Mouse (Mus musculus): ENCODE measurements around the gene Fem1a. TPM values are rescaled to one million over a fixed set of nuclear protein-coding genes. Genes with fewer than 3 reads are reported as not detected.

Gene Fem1a
- polyA plus RNA-seq, 1 experiment: 10.3 TPM

DNA sequence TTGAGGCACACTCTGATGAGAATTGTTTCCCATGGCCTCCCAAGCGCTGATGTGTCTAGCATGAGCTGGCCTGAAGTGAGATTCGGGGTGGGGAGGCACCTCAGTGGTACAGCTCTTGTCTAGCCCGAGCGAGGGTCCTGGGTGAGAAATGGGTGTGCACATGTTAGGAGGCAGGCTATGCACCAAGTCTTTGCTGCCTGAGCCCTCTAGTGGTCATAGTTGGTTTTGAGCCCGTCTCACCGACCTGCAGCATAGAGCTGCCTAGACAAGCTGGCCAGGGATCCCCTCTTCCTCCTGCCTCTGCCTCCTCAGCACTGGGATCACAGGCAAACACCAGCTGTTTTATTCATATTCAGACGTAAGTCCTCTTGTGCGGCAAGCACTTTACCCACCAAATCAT is 7.4 kb downstream of the Fem1a start:
- TF ChIP-seq CTCF (IDR thresholded peaks at IDR 0.05; ENCODE audit: low read depth, low read length): peak; percentile 61
- no peak for TF ChIP-seq POLR2A (IDR thresholded peaks at IDR 0.05; ENCODE audit: borderline replicate concordance, low read depth, low read length)
- no peak overlapping the region for H3K4me3 ChIP-seq (ENCODE audit: insufficient read depth, low read length)
- peak overlapping the region; percentile 34 for H3K27ac ChIP-seq (ENCODE audit: insufficient read depth, low read depth, low read length)
- peaks cover 56% of the 10 kb centered on the region for H3K4me1 ChIP-seq (ENCODE audit: control insufficient read depth, insufficient read depth, low read length)

DNA sequence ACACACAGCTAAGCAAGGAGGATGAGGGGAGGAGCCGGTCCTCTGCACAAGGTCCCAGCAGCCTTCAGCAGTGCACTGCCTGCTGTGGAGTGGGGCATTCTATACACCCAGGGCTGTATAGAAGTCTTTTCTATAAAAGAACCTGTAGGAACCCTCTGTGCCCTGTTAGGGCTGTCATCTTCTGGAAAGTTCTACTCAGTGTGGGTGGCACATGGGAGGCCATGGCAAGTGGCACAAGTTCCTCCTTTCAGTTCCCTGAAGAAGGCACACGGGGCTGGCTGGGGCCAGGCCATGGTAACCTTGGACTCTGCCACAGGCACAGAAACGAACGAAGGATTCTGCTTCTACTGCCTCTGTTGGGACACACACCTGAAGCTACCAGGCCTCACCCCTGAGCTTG is 8.4 kb downstream of the Fem1a start:
- H3K4me1 ChIP-seq (ENCODE audit: control insufficient read depth, insufficient read depth, low read length): peaks cover 49% of the 10 kb centered on the region
- TF ChIP-seq CTCF (IDR thresholded peaks at IDR 0.05; ENCODE audit: low read depth, low read length) (no peak), POLR2A (IDR thresholded peaks at IDR 0.05; ENCODE audit: borderline replicate concordance, low read depth, low read length) (no peak)
- H3K4me3 ChIP-seq (ENCODE audit: insufficient read depth, low read length): no peak overlapping the region
- H3K27ac ChIP-seq (ENCODE audit: insufficient read depth, low read depth, low read length): peak overlapping the region; percentile 98

DNA sequence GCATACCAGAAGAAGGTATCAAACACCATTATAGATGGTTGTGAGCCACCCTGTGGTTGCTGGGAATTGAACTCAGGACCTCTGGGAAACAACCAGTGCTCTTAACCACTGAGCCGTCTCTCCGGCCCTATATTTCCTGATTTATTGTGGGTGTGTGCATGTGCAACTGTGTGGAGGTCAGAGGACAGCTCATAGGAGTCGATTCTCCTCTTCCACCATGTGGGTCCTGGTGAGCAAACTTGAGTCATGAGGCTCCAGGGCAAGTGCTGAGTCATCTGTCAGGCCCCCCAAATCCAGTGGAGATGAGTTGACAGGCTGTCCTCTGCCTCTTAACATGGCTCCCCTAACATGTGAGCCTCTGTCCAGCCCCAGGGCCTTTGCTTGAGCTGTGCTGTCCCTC is 9.3 kb downstream of the Fem1a start:
- Histone ChIP-seq H3K4me1 (ENCODE audit: control insufficient read depth, insufficient read depth, low read length) (peaks cover 42% of the 10 kb centered on the region), H3K4me3 (ENCODE audit: insufficient read depth, low read length) (no peak overlapping the region), H3K27ac (ENCODE audit: insufficient read depth, low read depth, low read length) (peak overlapping the region; percentile 98)
- TF ChIP-seq CTCF (IDR thresholded peaks at IDR 0.05; ENCODE audit: low read depth, low read length) (no peak), POLR2A (IDR thresholded peaks at IDR 0.05; ENCODE audit: borderline replicate concordance, low read depth, low read length) (no peak)

DNA sequence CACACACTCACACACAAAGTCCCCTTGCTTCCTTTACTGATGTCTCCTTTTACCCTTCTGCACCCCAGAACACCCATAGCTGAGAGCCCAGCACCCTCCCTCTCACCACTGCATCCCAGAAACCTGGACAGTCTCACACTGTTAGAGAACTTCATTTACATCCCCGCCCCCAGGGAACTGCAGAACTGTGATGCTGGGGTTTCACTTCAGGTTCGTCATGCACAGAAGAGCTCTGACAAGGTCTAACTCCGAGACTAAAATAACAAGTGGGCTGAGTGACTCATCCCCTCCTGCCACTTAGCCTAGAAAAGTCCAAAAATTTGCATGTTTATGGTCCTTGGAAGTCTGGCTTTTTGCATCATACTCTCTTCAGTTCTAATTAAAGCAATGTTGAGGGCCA is 9.7 kb downstream of the Fem1a start:
- Histone ChIP-seq H3K27ac (ENCODE audit: insufficient read depth, low read depth, low read length) (peak overlapping the region; percentile 98), H3K4me3 (ENCODE audit: insufficient read depth, low read length) (no peak overlapping the region), H3K4me1 (ENCODE audit: control insufficient read depth, insufficient read depth, low read length) (peaks cover 42% of the 10 kb centered on the region)
- no peak for TF ChIP-seq CTCF (IDR thresholded peaks at IDR 0.05; ENCODE audit: low read depth, low read length)
- TF ChIP-seq POLR2A (IDR thresholded peaks at IDR 0.05; ENCODE audit: borderline replicate concordance, low read depth, low read length): no peak

DNA sequence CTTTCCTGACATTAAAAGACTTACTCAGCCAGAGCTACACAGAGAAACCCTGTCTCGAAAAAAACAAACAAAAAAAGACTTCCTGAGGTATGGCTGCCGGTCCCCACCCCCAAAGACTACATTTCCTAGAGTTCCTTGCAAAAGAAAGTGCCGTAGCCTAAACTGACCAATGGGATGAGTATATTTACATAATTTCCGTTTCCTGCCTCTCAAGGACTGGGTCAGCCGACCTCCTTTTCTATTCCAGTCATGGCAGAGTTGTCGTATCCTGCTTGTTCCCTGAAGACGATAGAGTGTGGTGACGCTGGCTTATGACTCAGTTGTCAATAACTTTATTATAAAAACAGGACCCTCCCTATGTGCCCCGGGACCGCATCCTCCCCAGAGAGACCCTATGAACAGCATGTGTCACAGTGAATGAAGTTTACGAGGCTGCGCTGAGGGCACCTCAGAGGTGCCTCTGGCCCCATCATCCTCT is 12.6 kb downstream of the Fem1a start:
- Histone ChIP-seq H3K27ac (ENCODE audit: insufficient read depth, low read depth, low read length) (peak overlapping the region; percentile 80), H3K4me1 (ENCODE audit: control insufficient read depth, insufficient read depth, low read length) (peaks cover 50% of the 10 kb centered on the region), H3K4me3 (ENCODE audit: insufficient read depth, low read length) (peak overlapping the region; percentile 49)
- no peak for TF ChIP-seq POLR2A (IDR thresholded peaks at IDR 0.05; ENCODE audit: borderline replicate concordance, low read depth, low read length)
- TF ChIP-seq CTCF (IDR thresholded peaks at IDR 0.05; ENCODE audit: low read depth, low read length): no peak

DNA sequence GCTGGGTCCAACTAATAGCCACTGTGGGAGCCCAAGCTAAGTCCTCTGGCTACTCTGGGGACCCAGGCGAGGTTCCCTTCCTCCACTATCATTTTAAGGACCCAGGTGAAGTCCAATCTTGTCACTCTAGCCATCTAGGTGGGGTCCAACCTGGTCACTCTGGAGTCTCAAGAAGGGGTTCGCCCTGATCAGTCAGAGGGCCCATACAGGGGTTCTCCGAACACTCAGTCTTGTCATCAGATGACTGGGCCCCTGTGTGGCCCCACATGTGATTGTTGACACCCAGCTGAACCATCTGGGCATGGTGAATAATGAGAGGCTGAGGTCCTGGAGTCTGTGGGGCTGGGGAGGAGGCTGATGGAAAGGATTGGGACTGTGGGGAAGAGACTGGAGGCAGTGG is 13.1 kb downstream of the Fem1a start:
- no peak for TF ChIP-seq POLR2A (IDR thresholded peaks at IDR 0.05; ENCODE audit: borderline replicate concordance, low read depth, low read length)
- TF ChIP-seq CTCF (IDR thresholded peaks at IDR 0.05; ENCODE audit: low read depth, low read length): no peak
- Histone ChIP-seq H3K4me1 (ENCODE audit: control insufficient read depth, insufficient read depth, low read length) (peaks cover 48% of the 10 kb centered on the region), H3K27ac (ENCODE audit: insufficient read depth, low read depth, low read length) (peak overlapping the region; percentile 63), H3K4me3 (ENCODE audit: insufficient read depth, low read length) (peak overlapping the region; percentile 49)

DNA sequence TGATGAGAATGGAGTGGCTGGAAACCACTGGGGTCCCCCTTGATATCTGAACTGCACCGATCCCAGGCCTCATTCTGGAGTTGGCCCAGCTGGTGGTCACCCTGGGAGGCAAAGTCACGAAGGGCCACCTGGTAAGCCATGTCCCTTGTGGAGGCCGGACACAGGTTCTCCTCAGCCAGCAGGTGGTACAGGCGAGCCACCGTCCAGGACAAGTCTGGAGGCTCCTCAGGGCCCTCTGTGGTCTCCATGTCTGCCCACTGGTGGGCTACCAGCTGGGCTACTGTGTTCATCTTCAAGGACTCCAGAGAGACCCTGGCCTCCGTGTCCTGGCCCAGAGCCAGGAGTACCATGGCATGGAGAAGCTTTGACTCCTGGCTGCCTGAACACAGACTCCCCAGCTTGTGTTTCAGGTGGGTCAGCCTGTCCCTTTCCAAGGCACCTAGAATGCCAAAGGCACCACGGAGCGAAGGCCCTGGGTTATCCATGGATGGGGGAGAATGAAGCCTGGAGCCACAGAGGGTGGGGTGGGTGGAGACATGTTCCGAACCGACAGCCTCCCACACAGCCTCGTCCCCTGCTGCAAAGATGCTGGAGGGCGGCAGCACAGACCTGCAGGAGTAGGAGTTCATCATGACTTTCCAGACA is 15.1 kb downstream of the Fem1a start:
- no peak for TF ChIP-seq CTCF (IDR thresholded peaks at IDR 0.05; ENCODE audit: low read depth, low read length)
- TF ChIP-seq POLR2A (IDR thresholded peaks at IDR 0.05; ENCODE audit: borderline replicate concordance, low read depth, low read length): no peak
- peaks cover 31% of the 10 kb centered on the region for H3K4me1 ChIP-seq (ENCODE audit: control insufficient read depth, insufficient read depth, low read length)
- no peak overlapping the region for H3K4me3 ChIP-seq (ENCODE audit: insufficient read depth, low read length)
- no peak overlapping the region for H3K27ac ChIP-seq (ENCODE audit: insufficient read depth, low read depth, low read length)

DNA sequence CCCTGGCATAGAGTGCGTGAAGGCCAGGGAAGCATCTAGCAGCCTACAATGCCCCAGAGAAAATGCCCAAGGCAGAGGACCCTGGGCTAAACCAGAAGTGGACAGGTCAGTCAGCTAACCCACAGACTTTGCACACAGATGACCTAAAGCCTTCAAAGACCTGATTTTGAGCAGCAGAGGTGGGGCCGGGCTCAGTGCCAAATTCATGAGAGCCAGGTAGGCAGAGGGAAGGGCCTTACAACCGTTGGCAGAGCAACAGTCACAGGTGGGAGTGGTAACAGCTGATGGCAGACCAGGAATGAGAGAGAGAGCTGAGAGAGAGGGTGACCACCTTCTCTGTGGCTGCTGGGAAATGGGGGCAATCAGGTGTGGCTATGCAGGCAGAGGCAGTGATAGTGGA is 16.0 kb downstream of the Fem1a start:
- peaks cover 32% of the 10 kb centered on the region for H3K4me1 ChIP-seq (ENCODE audit: control insufficient read depth, insufficient read depth, low read length)

DNA sequence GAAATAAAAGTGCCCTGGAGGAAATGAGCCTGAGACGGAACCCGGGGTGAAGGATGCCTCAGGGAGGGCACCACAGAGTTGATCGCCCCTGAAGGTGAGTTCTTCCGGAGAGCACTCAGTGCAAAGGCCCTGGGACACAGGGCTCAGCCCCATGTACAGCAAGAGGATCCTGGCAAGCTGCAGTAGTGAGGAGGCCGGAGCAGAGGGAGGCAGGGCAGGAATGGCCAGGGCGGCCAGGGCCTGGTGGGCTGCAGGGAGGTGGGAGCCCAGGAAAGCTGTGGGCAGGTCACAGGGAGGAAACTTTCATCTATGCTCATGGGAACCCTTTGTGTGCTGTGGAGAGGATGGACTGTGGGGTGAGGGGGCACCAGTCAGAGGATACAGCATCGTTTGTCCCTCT is 16.9 kb downstream of the Fem1a start:
- Histone ChIP-seq H3K4me1 (ENCODE audit: control insufficient read depth, insufficient read depth, low read length) (peaks cover 34% of the 10 kb centered on the region), H3K27ac (ENCODE audit: insufficient read depth, low read depth, low read length) (no peak overlapping the region), H3K4me3 (ENCODE audit: insufficient read depth, low read length) (no peak overlapping the region)
- no peak for TF ChIP-seq CTCF (IDR thresholded peaks at IDR 0.05; ENCODE audit: low read depth, low read length)
- TF ChIP-seq POLR2A (IDR thresholded peaks at IDR 0.05; ENCODE audit: borderline replicate concordance, low read depth, low read length): no peak

More for the DNA sequence above, 16.0 kb downstream of the Fem1a start:
- Histone ChIP-seq H3K27ac (ENCODE audit: insufficient read depth, low read depth, low read length) (no peak overlapping the region), H3K4me3 (ENCODE audit: insufficient read depth, low read length) (no peak overlapping the region)
- TF ChIP-seq POLR2A (IDR thresholded peaks at IDR 0.05; ENCODE audit: borderline replicate concordance, low read depth, low read length) (no peak), CTCF (IDR thresholded peaks at IDR 0.05; ENCODE audit: low read depth, low read length) (no peak)

DNA sequence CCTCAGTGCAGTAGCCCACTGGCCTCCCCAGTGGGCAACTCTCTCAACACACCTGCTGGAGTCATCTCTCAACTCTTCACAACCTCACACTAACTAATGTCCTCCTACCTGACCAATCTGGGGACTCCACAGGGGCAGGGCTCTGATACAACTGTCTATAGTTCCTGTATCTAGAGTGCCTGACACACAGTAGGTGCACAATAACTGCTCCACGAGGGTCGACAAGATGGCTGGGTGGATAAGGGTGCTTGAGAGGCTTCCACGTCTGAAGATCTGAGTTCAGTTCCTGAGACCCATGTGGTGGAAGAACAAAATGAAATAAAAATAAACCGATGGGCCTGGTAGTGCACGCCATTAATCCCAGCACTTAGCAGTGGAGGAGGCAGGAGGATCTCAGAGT is 17.4 kb downstream of the Fem1a start:
- Histone ChIP-seq H3K27ac (ENCODE audit: insufficient read depth, low read depth, low read length) (no peak overlapping the region), H3K4me3 (ENCODE audit: insufficient read depth, low read length) (no peak overlapping the region), H3K4me1 (ENCODE audit: control insufficient read depth, insufficient read depth, low read length) (peaks cover 35% of the 10 kb centered on the region)
- TF ChIP-seq CTCF (IDR thresholded peaks at IDR 0.05; ENCODE audit: low read depth, low read length) (no peak), POLR2A (IDR thresholded peaks at IDR 0.05; ENCODE audit: borderline replicate concordance, low read depth, low read length) (no peak)
